In the genomic region with DNA sequence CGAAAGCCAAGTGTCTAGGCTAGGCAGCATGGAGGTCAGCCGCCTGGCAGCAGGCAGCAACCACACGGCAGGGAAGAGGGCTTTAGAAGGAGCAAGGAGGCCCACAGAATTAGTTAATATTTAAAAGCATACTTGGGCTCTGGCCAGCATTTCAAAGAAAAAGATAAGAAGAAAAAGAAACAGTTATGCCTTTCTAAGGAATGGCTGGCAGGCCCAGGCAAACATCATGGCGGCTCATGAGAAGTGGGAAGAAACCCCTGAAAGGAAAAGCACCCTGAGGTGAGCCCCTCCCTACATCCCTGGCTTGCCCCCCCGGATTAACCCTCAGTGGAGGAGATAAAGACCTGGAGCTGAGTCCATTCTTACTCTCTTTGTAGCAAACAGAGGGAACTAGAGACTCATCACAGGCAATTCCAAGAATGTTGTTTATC, we compare ENCODE assay signal across 11 mouse cellular contexts. TPM values are rescaled to one million over a fixed set of nuclear protein-coding genes. Genes with fewer than 3 reads are reported as not detected.
DNase-seq lines count a peak whose midpoint lies in the region; ATAC-seq and TF ChIP-seq lines count a peak whose summit lies in the region.
"Had no signal": no experiment of that assay in that cellular context is flagged by ENCODE, and none has a peak within 500 bp of the region (broad histone marks: within the 10 kb centered on the region; RNA-seq: fewer than 3 reads in every experiment).

No protein-coding gene starts in this region.

- no peaks in the 10 kb centered on the region for H3K9me3 ChIP-seq in forebrain, embryonic 11.5 days (ENCODE audit: control insufficient read depth, low read length)
- no peaks in the 10 kb centered on the region for H3K9me3 ChIP-seq in forebrain, embryonic 14.5 days (replicated peaks; ENCODE audit: control insufficient read depth, low read length)
- H3K9me3 ChIP-seq in lung, postnatal 0 days (ENCODE audit: low read length): no peaks in the 10 kb centered on the region
- no peaks in the 10 kb centered on the region for H3K9me3 ChIP-seq in limb, embryonic 10.5 days (replicated peaks)
- H3K9me3 ChIP-seq: G1E; hindbrain, embryonic 10.5 days; midbrain, embryonic 10.5 days had no signal

- TF ChIP-seq POLR2A in spleen, adult 2 months (IDR thresholded peaks at IDR 0.05; ENCODE audit: low read depth, low read length): no peak

- H3K27me3 ChIP-seq in forebrain, embryonic 11.5 days (ENCODE audit: control insufficient read depth, insufficient read depth, low read length): no peaks in the 10 kb centered on the region
- no peaks in the 10 kb centered on the region; the same call in 1 of the 2 replicates for H3K27me3 ChIP-seq in forebrain, embryonic 14.5 days (replicated peaks; ENCODE audit: control insufficient read depth, insufficient read depth, low read length)
- H3K27me3 ChIP-seq in spleen, adult 2 months (ENCODE audit: control insufficient read depth, insufficient read depth, low read length): no peaks in the 10 kb centered on the region
- H3K27me3 ChIP-seq in lung, postnatal 0 days (replicated peaks; ENCODE audit: insufficient read depth, low read length): no peaks in the 10 kb centered on the region
- H3K27me3 ChIP-seq in limb, embryonic 10.5 days (ENCODE audit: low read depth, poor library complexity, severe bottlenecking): no peaks in the 10 kb centered on the region

- no peaks in the 10 kb centered on the region for H3K36me3 ChIP-seq in forebrain, embryonic 11.5 days (ENCODE audit: control insufficient read depth, insufficient read depth, low read length)
- peaks cover 14% of the 10 kb centered on the region; the same call in 1 of the 2 replicates for H3K36me3 ChIP-seq in forebrain, embryonic 14.5 days (ENCODE audit: control insufficient read depth, insufficient read depth, low read length)
- H3K36me3 ChIP-seq in spleen, adult 2 months (ENCODE audit: control insufficient read depth, insufficient read depth, low read length): peaks cover 8% of the 10 kb centered on the region; the same call in 1 of the 2 replicates
- H3K36me3 ChIP-seq in lung, postnatal 0 days (ENCODE audit: insufficient read depth, low read length): 0 out of 2 replicates have a peak, but pooled peaks cover 1% of the 10 kb centered on the region
- H3K36me3 ChIP-seq in limb, embryonic 10.5 days: peaks cover 17% of the 10 kb centered on the region

- ATAC-seq in forebrain, embryonic 11.5 days (replicated peaks; ENCODE audit: low FRiP score): no peak
- ATAC-seq in forebrain, embryonic 14.5 days: no peak
- peak; percentile 88 for ATAC-seq in lung, postnatal 0 days

- WGBS in forebrain, embryonic 11.5 days: 69% methylated on average over 5 of the region's 5 CpGs
- WGBS in forebrain, embryonic 14.5 days: 74% methylated on average over 5 of the region's 5 CpGs
- 84% methylated on average over 5 of the region's 5 CpGs for WGBS in spleen, adult 2 months
- 37% methylated on average over 5 of the region's 5 CpGs for WGBS in lung, postnatal 0 days
- 85% methylated on average over 5 of the region's 5 CpGs for WGBS in limb, embryonic 10.5 days

- DNase-seq in forebrain, embryonic 11.5 days (ENCODE audit: low spot score): peak; percentile 15
- DNase-seq in forebrain, embryonic 14.5 days (ENCODE audit: low spot score): no peak
- no peak for DNase-seq in spleen, adult 2 months (ENCODE audit: low read depth in 1 of 2, low spot score in 2 of 2)
- DNase-seq in spleen, postnatal 14 days (ENCODE audit: low spot score in 2 of 2): no peak
- DNase-seq in lung, postnatal 0 days (ENCODE audit: low spot score): peak; percentile 82
- DNase-seq in limb, embryonic 10.5 days (ENCODE audit: low spot score): no peak
- no peak for DNase-seq in embryo, embryonic 9.5 days (ENCODE audit: extremely low spot score)
- DNase-seq in right cerebral cortex, postnatal 14 days: no peak

- H3K4me2 ChIP-seq in forebrain, embryonic 11.5 days (ENCODE audit: low read depth, low read length, severe bottlenecking): no peak overlapping the region
- no peak overlapping the region for H3K4me2 ChIP-seq in forebrain, embryonic 14.5 days (ENCODE audit: low read length)
- no peak overlapping the region for H3K4me2 ChIP-seq in lung, postnatal 0 days (replicated peaks; ENCODE audit: low read depth, low read length)

- peak; percentile 41 for TF ChIP-seq EP300 in lung, postnatal 0 days (IDR thresholded peaks at IDR 0.05)

- no peaks in the 10 kb centered on the region for H3K4me1 ChIP-seq in forebrain, embryonic 11.5 days (replicated peaks; ENCODE audit: control insufficient read depth, insufficient read depth, low read length)
- H3K4me1 ChIP-seq in forebrain, embryonic 14.5 days (ENCODE audit: control insufficient read depth, insufficient read depth, low read length): 0 out of 2 replicates have a peak, but pooled peaks cover 4% of the 10 kb centered on the region
- no peaks in the 10 kb centered on the region for H3K4me1 ChIP-seq in spleen, adult 2 months (ENCODE audit: control insufficient read depth, insufficient read depth, insufficient read length)
- peaks cover 5% of the 10 kb centered on the region; the same call in 1 of the 2 replicates for H3K4me1 ChIP-seq in lung, postnatal 0 days (ENCODE audit: insufficient read depth, low read depth, low read length)
- no peaks in the 10 kb centered on the region for H3K4me1 ChIP-seq in limb, embryonic 10.5 days
- H3K4me1 ChIP-seq: hindbrain, embryonic 10.5 days; midbrain, embryonic 10.5 days had no signal

- TF ChIP-seq CTCF in spleen, adult 2 months (IDR thresholded peaks at IDR 0.05; ENCODE audit: extremely low read depth, insufficient read depth, insufficient read length, insufficient replicate concordance): no peak
- no peak for TF ChIP-seq CTCF in lung, postnatal 0 days (IDR thresholded peaks at IDR 0.05)

- H3K9ac ChIP-seq in forebrain, embryonic 11.5 days (ENCODE audit: low read length): no peak overlapping the region
- no peak overlapping the region for H3K9ac ChIP-seq in forebrain, embryonic 14.5 days (ENCODE audit: low read length)
- H3K9ac ChIP-seq in lung, postnatal 0 days (replicated peaks; ENCODE audit: low read depth): no peak overlapping the region

- H3K4me3 ChIP-seq in forebrain, embryonic 11.5 days (ENCODE audit: low read depth, low read length): no peak overlapping the region
- H3K4me3 ChIP-seq in forebrain, embryonic 14.5 days (ENCODE audit: low read depth, low read length): no peak overlapping the region
- H3K4me3 ChIP-seq in spleen, adult 2 months (ENCODE audit: extremely low read depth, insufficient read depth, insufficient read length): no peak overlapping the region
- no peak overlapping the region for H3K4me3 ChIP-seq in lung, postnatal 0 days (ENCODE audit: low read depth, low read length)
- no peak overlapping the region for H3K4me3 ChIP-seq in limb, embryonic 10.5 days
- H3K4me3 ChIP-seq: hindbrain, embryonic 10.5 days; midbrain, embryonic 10.5 days had no signal

- H3K27ac ChIP-seq in forebrain, embryonic 11.5 days (ENCODE audit: low read depth, low read length): no peak overlapping the region
- H3K27ac ChIP-seq in forebrain, embryonic 14.5 days (ENCODE audit: low read depth, low read length): no peak overlapping the region
- peak overlapping the region; percentile 9; the same call in 1 of the 2 replicates for H3K27ac ChIP-seq in spleen, adult 2 months (ENCODE audit: insufficient read depth, low read length)
- H3K27ac ChIP-seq in lung, postnatal 0 days (ENCODE audit: low read length): peak overlapping the region; percentile 81
- no peak overlapping the region for H3K27ac ChIP-seq in limb, embryonic 10.5 days
- H3K27ac ChIP-seq: hindbrain, embryonic 10.5 days; midbrain, embryonic 10.5 days had no signal

RNA-seq across cellular contexts. Expression of a gene that starts 57.0 kb away (rescaled TPM):
- 43.3 and 44.1 TPM in 2 replicates for polyA plus RNA-seq in forebrain, embryonic 11.5 days (2014; fragmentation: Nextera tagmentation; extraction: Ambion mirVana)
- polyA plus RNA-seq in forebrain, embryonic 14.5 days (2014; fragmentation: Nextera tagmentation; extraction: Ambion mirVana): 33.0 and 34.4 TPM in 2 replicates
- polyA plus RNA-seq in spleen, adult 2 months (2012; rRNA removed): 8.8 and 9.9 TPM in 2 replicates
- polyA plus RNA-seq in lung, postnatal 0 days (2015; fragmentation: Nextera tagmentation; extraction: Ambion mirVana): 25.0 and 28.5 TPM in 2 replicates
- polyA plus RNA-seq in limb, embryonic 10.5 days (2016; fragmentation: Nextera tagmentation; extraction: Ambion mirVana): 43.0 and 46.6 TPM in 2 replicates

Comparison
In these comparisons a context has a peak if more than half of its experiments do, and no peak if none do; other contexts are left out.
1. DNase-seq: peak in forebrain, embryonic 11.5 days (single experiment) and lung, postnatal 0 days (single experiment); none in forebrain, embryonic 14.5 days (single experiment), spleen, adult 2 months (0 of 2), spleen, postnatal 14 days (0 of 2), limb, embryonic 10.5 days (single experiment), embryo, embryonic 9.5 days (single experiment) and right cerebral cortex, postnatal 14 days (single experiment).
2. H3K27ac ChIP-seq: peak in spleen, adult 2 months (single experiment) and lung, postnatal 0 days (single experiment); none in forebrain, embryonic 11.5 days (single experiment), forebrain, embryonic 14.5 days (single experiment) and limb, embryonic 10.5 days (single experiment).